Mouse (Mus musculus) lung, embryonic 16.5 days (tissue): Measurements from ENCODE around the gene Trim62. TPM values are rescaled to one million over a fixed set of nuclear protein-coding genes. Genes with fewer than 3 reads are reported as not detected.

Experiments used
- ATAC-seq: fragments of 200-750 bp; cut with Nextera tagmentation; 2 replicates; pipeline ENCODE4 v1.8.0; 2017; ENCODE audit warnings: low read depth, mild to moderate bottlenecking, moderate library complexity
- H3K27ac ChIP-seq: fragments of 300-500 bp; sonication (generic); 2 replicates; pipeline ENCODE4 v1.5.1; 2014; ENCODE audit warnings: mild to moderate bottlenecking, control low read depth, low read length
- H3K27me3 ChIP-seq: fragments of 300-500 bp; sonication (generic); 2 replicates; pipeline ENCODE4 v1.6.1; 2014; ENCODE audit warnings: low read depth, low read length, mixed read lengths; ENCODE audit not compliant: control insufficient read depth, insufficient read depth
- H3K36me3 ChIP-seq: fragments of 300-500 bp; sonication (generic); 2 replicates; pipeline ENCODE4 v1.6.1; 2014; ENCODE audit warnings: low read length; ENCODE audit not compliant: control insufficient read depth, insufficient read depth
- H3K4me1 ChIP-seq: fragments of 300-500 bp; sonication (generic); replicated peaks from 2 replicates; pipeline ENCODE4 v1.6.1; 2014; ENCODE audit warnings: low read length, mixed read lengths; ENCODE audit not compliant: control insufficient read depth, insufficient read depth
- H3K4me2 ChIP-seq: fragments of 300-500 bp; sonication (generic); 2 replicates; pipeline ENCODE4 v1.6.1; 2014; ENCODE audit warnings: low read depth, low read length, control low read depth
- H3K4me3 ChIP-seq: fragments of 300-500 bp; sonication (generic); 2 replicates; pipeline ENCODE4 v1.5.1; 2014; ENCODE audit warnings: mild to moderate bottlenecking, low read length, control low read depth
- H3K9ac ChIP-seq: fragments of 300-500 bp; sonication (generic); 2 replicates; pipeline ENCODE4 v1.6.1; 2014; ENCODE audit warnings: low read length, control low read depth
- H3K9me3 ChIP-seq: fragments of 300-500 bp; sonication (generic); 2 replicates; pipeline ENCODE4 v1.6.1; 2016; ENCODE audit warnings: low read length; ENCODE audit not compliant: control insufficient read depth
- WGBS: fragments of 180-500 bp; shearing (Covaris S2); extraction: QIAGEN DNeasy Blood & Tissue Kit; methylation state at CpG from one replicate; pipeline ENCODE4 v1.1.7; 2014; 5-methylcytosine and 5-hydroxymethylcytosine counted together
- polyA plus RNA-seq: library from polyadenylated mRNA; unstranded; fragments of >200 nt; fragmentation: Nextera tagmentation; extraction: Ambion mirVana; gene quantifications from 2 replicates; pipeline ENCODE4 v1.2.1, GENCODE M21; 2015

Trim62 gene
- polyA plus RNA-seq, 1 experiment from 2014 or later: 3.9 TPM

- H3K27ac ChIP-seq: no peak overlapping the region
- H3K9me3 ChIP-seq: no peaks in the 10 kb centered on the region
- H3K9ac ChIP-seq: no peak overlapping the region
- peaks cover 15% of the 10 kb centered on the region for H3K4me1 ChIP-seq
- H3K4me3 ChIP-seq: no peak overlapping the region
- H3K36me3 ChIP-seq: no peaks in the 10 kb centered on the region
- H3K4me2 ChIP-seq: no peak overlapping the region
- WGBS: 20% methylated on average over 4 of the region's 4 CpGs
- no peak for ATAC-seq
- no peaks in the 10 kb centered on the region for H3K27me3 ChIP-seq
Observed at GRCm38 (mm10) chr4:128913794-128914193, 30.4 kb downstream of the Trim62 start.

GRCm38 (mm10) chr4:128917119-128917518, 33.7 kb downstream of the Trim62 start:
- Histone ChIP-seq H3K27ac (peak overlapping the region; percentile 63), H3K4me1 (peaks cover 22% of the 10 kb centered on the region), H3K9me3 (no peaks in the 10 kb centered on the region), H3K36me3 (no peaks in the 10 kb centered on the region), H3K4me2 (no peak overlapping the region), H3K27me3 (no peaks in the 10 kb centered on the region; the same call in 1 of the 2 replicates), H3K9ac (no peak overlapping the region), H3K4me3 (no peak overlapping the region)
- ATAC-seq: no peak
- WGBS: 49% methylated on average over 3 of the region's 3 CpGs

- ATAC-seq: peak; percentile 49; the same call in 1 of the 2 replicates
- no peak overlapping the region for H3K4me3 ChIP-seq
- no peaks in the 10 kb centered on the region; the same call in 1 of the 2 replicates for H3K27me3 ChIP-seq
- H3K27ac ChIP-seq: peak overlapping the region; percentile 63
- H3K36me3 ChIP-seq: no peaks in the 10 kb centered on the region
- no peak overlapping the region for H3K9ac ChIP-seq
- H3K9me3 ChIP-seq: no peaks in the 10 kb centered on the region
- WGBS: 59% methylated on average over 6 of the region's 6 CpGs
- no peak overlapping the region for H3K4me2 ChIP-seq
- H3K4me1 ChIP-seq: peaks cover 22% of the 10 kb centered on the region
Observed at GRCm38 (mm10) chr4:128917756-128918155, 34.4 kb downstream of the Trim62 start.

GRCm38 (mm10) chr4:128918187-128918586, 34.8 kb downstream of the Trim62 start:
- no peaks in the 10 kb centered on the region for H3K9me3 ChIP-seq
- no peak overlapping the region for H3K4me3 ChIP-seq
- peak; percentile 91 for ATAC-seq
- peaks cover 22% of the 10 kb centered on the region for H3K4me1 ChIP-seq
- peak overlapping the region; percentile 32 for H3K4me2 ChIP-seq
- H3K27ac ChIP-seq: peak overlapping the region; percentile 69
- no peaks in the 10 kb centered on the region; the same call in 1 of the 2 replicates for H3K27me3 ChIP-seq
- H3K36me3 ChIP-seq: no peaks in the 10 kb centered on the region
- WGBS: 8% methylated on average over 3 of the region's 3 CpGs
- H3K9ac ChIP-seq: no peak overlapping the region

GRCm38 (mm10) chr4:128919106-128919505, 35.7 kb downstream of the Trim62 start:
- Histone ChIP-seq H3K9me3 (no peaks in the 10 kb centered on the region), H3K27ac (peak overlapping the region; percentile 3; the same call in 1 of the 2 replicates), H3K4me2 (no peak overlapping the region), H3K36me3 (no peaks in the 10 kb centered on the region), H3K27me3 (no peaks in the 10 kb centered on the region; the same call in 1 of the 2 replicates), H3K4me3 (no peak overlapping the region), H3K9ac (no peak overlapping the region), H3K4me1 (peaks cover 22% of the 10 kb centered on the region)
- ATAC-seq: no peak
- 20% methylated on average over 10 of the region's 10 CpGs for WGBS

GRCm38 (mm10) chr4:128923603-128924002, 40.2 kb downstream of the Trim62 start:
- H3K4me2 ChIP-seq: no peak overlapping the region
- no peaks in the 10 kb centered on the region for H3K9me3 ChIP-seq
- H3K4me1 ChIP-seq: peaks cover 9% of the 10 kb centered on the region
- H3K9ac ChIP-seq: no peak overlapping the region
- H3K4me3 ChIP-seq: no peak overlapping the region
- H3K27ac ChIP-seq: no peak overlapping the region
- WGBS: 87% methylated on average over 3 of the region's 3 CpGs
- ATAC-seq: no peak
- no peaks in the 10 kb centered on the region; the same call in 1 of the 2 replicates for H3K27me3 ChIP-seq
- H3K36me3 ChIP-seq: no peaks in the 10 kb centered on the region

GRCm38 (mm10) chr4:128924841-128925606, 41.6 kb downstream of the Trim62 start:
- H3K36me3 ChIP-seq: no peaks in the 10 kb centered on the region
- H3K4me3 ChIP-seq: peak overlapping the region; percentile 43
- no peak overlapping the region for H3K27ac ChIP-seq
- H3K9me3 ChIP-seq: no peaks in the 10 kb centered on the region
- H3K4me1 ChIP-seq: peaks cover 2% of the 10 kb centered on the region; the same call in 1 of the 2 replicates
- no peaks in the 10 kb centered on the region; the same call in 1 of the 2 replicates for H3K27me3 ChIP-seq
- peak overlapping the region; percentile 78 for H3K4me2 ChIP-seq
- 12% methylated on average over 36 of the region's 36 CpGs for WGBS
- ATAC-seq: peak; percentile 90
- peak overlapping the region; percentile 66 for H3K9ac ChIP-seq

- Histone ChIP-seq H3K4me3 (no peak overlapping the region), H3K36me3 (no peaks in the 10 kb centered on the region), H3K27ac (no peak overlapping the region), H3K9me3 (no peaks in the 10 kb centered on the region), H3K9ac (no peak overlapping the region), H3K4me1 (no peaks in the 10 kb centered on the region), H3K4me2 (no peak overlapping the region), H3K27me3 (no peaks in the 10 kb centered on the region)
- WGBS: 59% methylated on average over 7 of the region's 7 CpGs
- ATAC-seq: no peak
Observed at GRCm38 (mm10) chr4:128932783-128933182, 49.4 kb downstream of the Trim62 start.

- WGBS: 45% methylated on average over 5 of the region's 5 CpGs
- Histone ChIP-seq H3K27ac (no peak overlapping the region), H3K9me3 (no peaks in the 10 kb centered on the region), H3K9ac (no peak overlapping the region), H3K4me3 (no peak overlapping the region), H3K36me3 (no peaks in the 10 kb centered on the region), H3K4me1 (no peaks in the 10 kb centered on the region), H3K4me2 (no peak overlapping the region), H3K27me3 (no peaks in the 10 kb centered on the region)
- ATAC-seq: no peak
Observed at GRCm38 (mm10) chr4:128935595-128935994, 52.2 kb downstream of the Trim62 start.
